Mouse (Mus musculus): Measurements from ENCODE around the gene Prkag3. TPM values are rescaled to one million over a fixed set of nuclear protein-coding genes. Genes with fewer than 3 reads are reported as not detected.

The Prkag3 gene
- polyA plus RNA-seq, 1 experiment = 2.9 TPM

DNA sequence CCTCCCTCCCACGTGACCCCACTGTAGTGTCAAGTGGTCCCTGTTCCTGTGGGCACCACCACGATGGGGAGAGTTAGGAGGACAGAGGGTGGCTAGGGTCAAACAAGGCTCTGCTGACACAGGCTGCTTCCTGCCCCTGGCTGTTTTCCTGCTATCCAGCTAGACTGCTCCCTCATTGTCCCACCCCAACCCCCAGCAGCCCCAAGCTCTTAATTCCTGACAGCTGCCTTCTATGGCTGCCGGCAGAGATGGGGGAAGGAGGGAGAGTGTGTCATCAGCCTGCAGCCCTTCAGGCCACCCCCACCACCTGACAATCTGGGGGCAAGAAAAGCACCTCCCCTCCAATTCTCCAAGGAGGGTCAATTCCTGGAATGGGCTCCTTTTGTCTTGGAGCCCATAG lies 41.1 kb upstream of the Prkag3 start:
- TF ChIP-seq POLR2A (IDR thresholded peaks at IDR 0.05; ENCODE audit: low read depth, low read length) (no peak), CTCF (conservative IDR thresholded peaks at IDR 0.05; ENCODE audit: insufficient read depth, insufficient read length, low read depth, low read length) (no peak)
- H3K27me3 ChIP-seq (replicated peaks; ENCODE audit: control insufficient read depth, insufficient read depth, low read length) = no peaks in the 10 kb centered on the region; the same call in 1 of the 2 replicates
- 42% methylated on average over 3 of the region's 3 CpGs for WGBS

DNA sequence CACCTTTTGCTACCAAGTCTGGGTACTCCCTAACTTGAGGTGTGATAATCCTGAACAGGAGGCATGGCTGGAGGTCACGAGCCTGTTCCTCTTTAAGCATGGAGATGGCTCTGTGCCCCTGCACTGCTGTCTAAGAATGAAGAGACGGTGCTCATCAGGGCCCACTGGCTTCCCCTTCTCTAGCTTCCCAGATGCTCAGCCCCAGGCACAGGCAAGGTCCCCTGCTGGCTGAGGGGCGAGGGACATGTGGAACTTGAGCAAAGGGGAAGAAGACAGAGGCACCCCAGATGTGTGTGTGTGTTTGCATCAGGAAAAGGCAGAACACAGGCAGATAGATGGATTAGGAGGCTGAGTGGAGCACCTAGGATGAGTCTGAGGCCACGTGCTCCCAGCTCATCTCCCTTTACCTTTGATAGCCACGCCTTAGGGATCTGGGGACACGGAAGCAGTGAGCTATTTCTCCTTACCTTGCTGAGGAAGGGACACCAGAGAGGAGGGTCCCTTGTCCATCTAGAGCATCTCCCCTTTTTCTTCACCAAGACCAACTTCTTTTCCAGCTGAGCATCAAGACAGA lies 39.7 kb upstream of the Prkag3 start:
- Histone ChIP-seq H3K36me3 (ENCODE audit: control insufficient read depth, insufficient read depth, low read length) (no peaks in the 10 kb centered on the region), H3K27me3 (replicated peaks; ENCODE audit: control insufficient read depth, insufficient read depth, low read length) (no peaks in the 10 kb centered on the region; the same call in 1 of the 2 replicates), H3K27ac (ENCODE audit: insufficient read depth, low read depth, low read length) (no peak overlapping the region), H3K4me1 (ENCODE audit: control insufficient read depth, insufficient read depth, low read length) (no peaks in the 10 kb centered on the region), H3K4me3 (ENCODE audit: insufficient read depth, low read depth, low read length) (no peak overlapping the region)
- no peak for TF ChIP-seq CTCF (conservative IDR thresholded peaks at IDR 0.05; ENCODE audit: insufficient read depth, insufficient read length, low read depth, low read length)
- TF ChIP-seq POLR2A (IDR thresholded peaks at IDR 0.05; ENCODE audit: low read depth, low read length) = no peak
- DNase-seq = no peak
- WGBS = 52% methylated on average over 6 of the region's 6 CpGs

More for the DNA sequence above, 41.1 kb upstream of the Prkag3 start:
- H3K36me3 ChIP-seq (ENCODE audit: control insufficient read depth, insufficient read depth, low read length) = no peaks in the 10 kb centered on the region
- H3K4me3 ChIP-seq (ENCODE audit: insufficient read depth, low read depth, low read length) = no peak overlapping the region
- no peak for DNase-seq
- H3K4me1 ChIP-seq (ENCODE audit: control insufficient read depth, insufficient read depth, low read length) = no peaks in the 10 kb centered on the region
- H3K27ac ChIP-seq (ENCODE audit: insufficient read depth, low read depth, low read length) = no peak overlapping the region

- H3K4me3 ChIP-seq (ENCODE audit: insufficient read depth, low read depth, low read length) = no peak overlapping the region
These were observed 38.8 kb upstream of the Prkag3 start for GRCm38 (mm10) chr1:74787846-74788245.

GRCm38 (mm10) chr1:74784041-74784759 lies 35.2 kb upstream of the Prkag3 start:
- no peaks in the 10 kb centered on the region for H3K4me1 ChIP-seq (ENCODE audit: control insufficient read depth, insufficient read depth, low read length)
- DNase-seq = peak; percentile 65
- WGBS = under 1% methylated on average over 67 of the region's 67 CpGs

More at GRCm38 (mm10) chr1:74787846-74788245, 38.8 kb upstream of the Prkag3 start:
- TF ChIP-seq CTCF (conservative IDR thresholded peaks at IDR 0.05; ENCODE audit: insufficient read depth, insufficient read length, low read depth, low read length) (peak; percentile 73), POLR2A (IDR thresholded peaks at IDR 0.05; ENCODE audit: low read depth, low read length) (no peak)
- 11% methylated on average over 7 of the region's 7 CpGs for WGBS
- Histone ChIP-seq H3K27ac (ENCODE audit: insufficient read depth, low read depth, low read length) (no peak overlapping the region), H3K4me1 (ENCODE audit: control insufficient read depth, insufficient read depth, low read length) (no peaks in the 10 kb centered on the region), H3K27me3 (replicated peaks; ENCODE audit: control insufficient read depth, insufficient read depth, low read length) (no peaks in the 10 kb centered on the region; the same call in 1 of the 2 replicates), H3K36me3 (ENCODE audit: control insufficient read depth, insufficient read depth, low read length) (no peaks in the 10 kb centered on the region)
- peak; percentile 81 for DNase-seq

DNA sequence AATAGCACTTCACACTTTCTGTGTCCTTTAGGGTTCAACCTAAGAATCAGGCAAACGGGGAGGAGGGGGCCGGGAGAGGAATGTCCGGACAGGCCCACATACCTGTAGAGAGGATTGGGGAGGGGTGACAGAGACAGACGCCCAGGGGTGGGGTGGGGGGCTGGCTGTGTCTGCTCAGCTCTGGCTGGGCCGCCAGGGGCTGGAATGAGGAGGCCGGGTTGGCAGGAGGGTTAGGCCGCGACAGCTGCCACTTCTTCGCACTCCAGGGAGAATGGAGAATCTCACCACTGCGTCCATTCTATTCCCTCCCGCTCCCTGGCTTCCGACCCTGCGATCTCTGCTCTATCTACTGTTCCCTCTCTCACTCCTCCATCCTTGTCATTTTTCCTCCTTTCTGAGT lies 34.5 kb upstream of the Prkag3 start:
- no peak overlapping the region for H3K27ac ChIP-seq (ENCODE audit: insufficient read depth, low read depth, low read length)
- H3K4me3 ChIP-seq (ENCODE audit: insufficient read depth, low read depth, low read length) = no peak overlapping the region
- no peaks in the 10 kb centered on the region for H3K27me3 ChIP-seq (replicated peaks; ENCODE audit: control insufficient read depth, insufficient read depth, low read length)
- no peaks in the 10 kb centered on the region for H3K4me1 ChIP-seq (ENCODE audit: control insufficient read depth, insufficient read depth, low read length)
- 18% methylated on average over 13 of the region's 13 CpGs for WGBS
- H3K36me3 ChIP-seq (ENCODE audit: control insufficient read depth, insufficient read depth, low read length) = no peaks in the 10 kb centered on the region
- TF ChIP-seq CTCF (conservative IDR thresholded peaks at IDR 0.05; ENCODE audit: insufficient read depth, insufficient read length, low read depth, low read length) = no peak
- no peak for TF ChIP-seq POLR2A (IDR thresholded peaks at IDR 0.05; ENCODE audit: low read depth, low read length)
- DNase-seq = no peak

More at GRCm38 (mm10) chr1:74784041-74784759, 35.2 kb upstream of the Prkag3 start:
- Histone ChIP-seq H3K4me3 (ENCODE audit: insufficient read depth, low read depth, low read length) (peak overlapping the region; percentile 44; the same call in 1 of the 2 replicates), H3K27ac (ENCODE audit: insufficient read depth, low read depth, low read length) (no peak overlapping the region), H3K36me3 (ENCODE audit: control insufficient read depth, insufficient read depth, low read length) (no peaks in the 10 kb centered on the region), H3K27me3 (replicated peaks; ENCODE audit: control insufficient read depth, insufficient read depth, low read length) (no peaks in the 10 kb centered on the region)
- TF ChIP-seq CTCF (conservative IDR thresholded peaks at IDR 0.05; ENCODE audit: insufficient read depth, insufficient read length, low read depth, low read length) (peak; percentile 51), POLR2A (IDR thresholded peaks at IDR 0.05; ENCODE audit: low read depth, low read length) (no peak)

GRCm38 (mm10) chr1:74782045-74782444 lies 33.0 kb upstream of the Prkag3 start:
- 31% methylated on average over 14 of the region's 14 CpGs for WGBS

DNA sequence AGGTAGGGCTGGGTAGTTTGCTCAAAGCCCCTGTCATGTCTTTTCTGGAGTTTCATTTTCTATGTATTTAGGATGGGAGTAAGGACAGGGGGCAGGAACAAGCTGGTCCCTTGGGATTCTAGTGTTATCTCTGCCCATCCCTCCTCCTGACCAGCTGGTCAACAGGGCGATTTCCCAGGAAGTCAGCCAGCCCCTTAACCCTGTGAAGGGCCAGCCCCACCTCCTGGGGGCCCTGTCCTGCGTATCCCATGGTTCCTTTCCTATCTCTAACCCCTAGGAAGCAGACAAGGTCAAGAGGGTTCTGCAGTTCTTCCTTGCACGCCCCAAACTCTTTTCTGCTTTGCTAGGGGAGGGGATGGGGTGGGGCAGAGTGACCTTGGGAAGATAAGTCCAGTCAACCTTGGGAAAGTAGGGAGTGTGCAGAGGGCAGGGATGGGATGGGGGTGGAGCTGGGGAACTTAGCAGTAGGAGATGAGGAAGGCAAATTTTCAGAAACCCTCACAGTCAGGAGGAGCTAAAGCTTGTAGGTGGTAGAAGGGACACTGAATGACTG lies 30.0 kb upstream of the Prkag3 start:
- 77% methylated on average over 3 of the region's 3 CpGs for WGBS
- TF ChIP-seq POLR2A (IDR thresholded peaks at IDR 0.05; ENCODE audit: low read depth, low read length) (no peak), CTCF (conservative IDR thresholded peaks at IDR 0.05; ENCODE audit: insufficient read depth, insufficient read length, low read depth, low read length) (no peak)
- no peak for DNase-seq
- no peaks in the 10 kb centered on the region for H3K27me3 ChIP-seq (replicated peaks; ENCODE audit: control insufficient read depth, insufficient read depth, low read length)
- H3K36me3 ChIP-seq (ENCODE audit: control insufficient read depth, insufficient read depth, low read length) = no peaks in the 10 kb centered on the region
- no peak overlapping the region for H3K27ac ChIP-seq (ENCODE audit: insufficient read depth, low read depth, low read length)
- H3K4me1 ChIP-seq (ENCODE audit: control insufficient read depth, insufficient read depth, low read length) = no peaks in the 10 kb centered on the region
- H3K4me3 ChIP-seq (ENCODE audit: insufficient read depth, low read depth, low read length) = no peak overlapping the region

More at GRCm38 (mm10) chr1:74782045-74782444, 33.0 kb upstream of the Prkag3 start:
- Histone ChIP-seq H3K4me3 (ENCODE audit: insufficient read depth, low read depth, low read length) (no peak overlapping the region), H3K27ac (ENCODE audit: insufficient read depth, low read depth, low read length) (no peak overlapping the region), H3K27me3 (replicated peaks; ENCODE audit: control insufficient read depth, insufficient read depth, low read length) (no peaks in the 10 kb centered on the region), H3K36me3 (ENCODE audit: control insufficient read depth, insufficient read depth, low read length) (no peaks in the 10 kb centered on the region), H3K4me1 (ENCODE audit: control insufficient read depth, insufficient read depth, low read length) (no peaks in the 10 kb centered on the region)
- no peak for DNase-seq
- no peak for TF ChIP-seq CTCF (conservative IDR thresholded peaks at IDR 0.05; ENCODE audit: insufficient read depth, insufficient read length, low read depth, low read length)
- no peak for TF ChIP-seq POLR2A (IDR thresholded peaks at IDR 0.05; ENCODE audit: low read depth, low read length)
